Mouse (Mus musculus): ENCODE results near the gene Flnc. TPM values are rescaled to one million over a fixed set of nuclear protein-coding genes. Genes with fewer than 3 reads are reported as not detected.
A peak's percentile ranks its signal among the peaks of the same experiment; 100 is the strongest.

Flnc gene
- polyA plus RNA-seq, 1 experiment from 2014 or later, result 5.1 TPM

GRCm38 (mm10) chr6:29463388-29463787 is 30.3 kb downstream of the Flnc start:
- no peak overlapping the region for H3K9ac ChIP-seq
- no peaks in the 10 kb centered on the region for H3K36me3 ChIP-seq
- ATAC-seq (ENCODE audit: low FRiP score, low read depth), result no peak
- no peaks in the 10 kb centered on the region for H3K9me3 ChIP-seq
- H3K4me1 ChIP-seq (replicated peaks), result peaks cover 1% of the 10 kb centered on the region
- H3K4me2 ChIP-seq, result no peak overlapping the region
- 82% methylated on average over 3 of the region's 3 CpGs for WGBS
- no peaks in the 10 kb centered on the region for H3K27me3 ChIP-seq
- H3K27ac ChIP-seq (replicated peaks), result no peak overlapping the region
- H3K4me3 ChIP-seq, result no peak overlapping the region

- Histone ChIP-seq H3K4me3 (peak within 1 kb of the TSS; percentile 88), H3K4me2 (peak within 1 kb of the TSS; percentile 54), H3K9ac (peak within 1 kb of the TSS; percentile 59), H3K27me3 (0 out of 2 replicates have a peak, but pooled peaks cover 3% of the 10 kb centered on the region), H3K9me3 (no peaks in the 10 kb centered on the region), H3K4me1 (replicated peaks) (peaks cover 11% of the 10 kb centered on the region), H3K27ac (replicated peaks) (peak within 1 kb of the TSS; percentile 88), H3K36me3 (peaks cover 17% of the 10 kb centered on the region)
- WGBS, result under 1% methylated on average over 39 of the region's 39 CpGs
- ATAC-seq (ENCODE audit: low FRiP score, low read depth), result peak; percentile 95
These were observed 34.7 kb downstream of the Flnc start, which contains the start of gene Atp6v1f for GRCm38 (mm10) chr6:29467583-29468354. TSS of gene Atp6v1f (plus strand) at chr6:29467718.

- H3K9me3 ChIP-seq, result no peaks in the 10 kb centered on the region
- peaks cover 6% of the 10 kb centered on the region; the same call in 1 of the 2 replicates for H3K27me3 ChIP-seq
- no peak for ATAC-seq (ENCODE audit: low FRiP score, low read depth)
- peaks cover 11% of the 10 kb centered on the region for H3K4me1 ChIP-seq (replicated peaks)
- 89% methylated on average over 3 of the region's 3 CpGs for WGBS
- H3K27ac ChIP-seq (replicated peaks), result no peak overlapping the region
- peak overlapping the region; percentile 88 for H3K4me3 ChIP-seq
- H3K4me2 ChIP-seq, result peak overlapping the region; percentile 54
- peaks cover 17% of the 10 kb centered on the region for H3K36me3 ChIP-seq
- H3K9ac ChIP-seq, result peak overlapping the region; percentile 59; the same call in 1 of the 2 replicates
These were observed 35.8 kb downstream of the Flnc start for GRCm38 (mm10) chr6:29468851-29469250.

GRCm38 (mm10) chr6:29471137-29471536 is 38.1 kb downstream of the Flnc start, which contains the start of gene Atp6v1fnb:
TSS of gene Atp6v1fnb (plus strand) at chr6:29471437.
- Histone ChIP-seq H3K27ac (replicated peaks) (no peak within 1 kb of the TSS), H3K4me1 (replicated peaks) (peaks cover 11% of the 10 kb centered on the region), H3K9ac (no peak within 1 kb of the TSS), H3K36me3 (peaks cover 17% of the 10 kb centered on the region), H3K27me3 (peaks cover 6% of the 10 kb centered on the region; the same call in 1 of the 2 replicates), H3K9me3 (no peaks in the 10 kb centered on the region), H3K4me3 (no peak within 1 kb of the TSS), H3K4me2 (no peak within 1 kb of the TSS)
- no peak for ATAC-seq (ENCODE audit: low FRiP score, low read depth)
- WGBS, result 91% methylated on average over 4 of the region's 4 CpGs

GRCm38 (mm10) chr6:29473941-29474691 is 41.1 kb downstream of the Flnc start:
- peaks cover 6% of the 10 kb centered on the region; the same call in 1 of the 2 replicates for H3K27me3 ChIP-seq
- H3K4me3 ChIP-seq, result peak overlapping the region; percentile 29
- peaks cover 17% of the 10 kb centered on the region for H3K36me3 ChIP-seq
- ATAC-seq (ENCODE audit: low FRiP score, low read depth), result peak; percentile 84
- 2% methylated on average over 30 of the region's 33 CpGs for WGBS
- no peak overlapping the region for H3K27ac ChIP-seq (replicated peaks)
- H3K4me2 ChIP-seq, result peak overlapping the region; percentile 51
- no peaks in the 10 kb centered on the region for H3K9me3 ChIP-seq
- H3K9ac ChIP-seq, result 0 out of 2 replicates have a peak overlapping the region, but pooled peaks have one; percentile 12
- peaks cover 2% of the 10 kb centered on the region for H3K4me1 ChIP-seq (replicated peaks)

- H3K36me3 ChIP-seq, result peaks cover 16% of the 10 kb centered on the region
- peak overlapping the region; percentile 51; the same call in 1 of the 2 replicates for H3K4me2 ChIP-seq
- WGBS, result 51% methylated on average over 2 of the region's 2 CpGs
- no peak overlapping the region for H3K4me3 ChIP-seq
- no peak overlapping the region for H3K9ac ChIP-seq
- H3K27me3 ChIP-seq, result peaks cover 6% of the 10 kb centered on the region; the same call in 1 of the 2 replicates
- no peak overlapping the region for H3K27ac ChIP-seq (replicated peaks)
- no peak for ATAC-seq (ENCODE audit: low FRiP score, low read depth)
- no peaks in the 10 kb centered on the region for H3K9me3 ChIP-seq
- H3K4me1 ChIP-seq (replicated peaks), result no peaks in the 10 kb centered on the region
These were observed 41.7 kb downstream of the Flnc start for GRCm38 (mm10) chr6:29474736-29475135.

- WGBS, result 93% methylated on average over 13 of the region's 13 CpGs
- H3K27ac ChIP-seq (replicated peaks), result no peak overlapping the region
- ATAC-seq (ENCODE audit: low FRiP score, low read depth), result no peak
These were observed 49.6 kb downstream of the Flnc start for GRCm38 (mm10) chr6:29482691-29483090.

GRCm38 (mm10) chr6:29484716-29485559 is 51.9 kb downstream of the Flnc start:
- Histone ChIP-seq H3K4me1 (replicated peaks) (0 out of 2 replicates have a peak, but pooled peaks cover 6% of the 10 kb centered on the region), H3K9me3 (no peaks in the 10 kb centered on the region), H3K27me3 (peaks cover 3% of the 10 kb centered on the region; the same call in 1 of the 2 replicates), H3K9ac (no peak overlapping the region), H3K4me2 (peak overlapping the region; percentile 60), H3K4me3 (peak overlapping the region; percentile 27), H3K27ac (replicated peaks) (no peak overlapping the region), H3K36me3 (no peaks in the 10 kb centered on the region)
- WGBS, result 8% methylated on average over 26 of the region's 26 CpGs
- peak; percentile 55 for ATAC-seq (ENCODE audit: low FRiP score, low read depth)

More at GRCm38 (mm10) chr6:29482691-29483090, 49.6 kb downstream of the Flnc start:
- Histone ChIP-seq H3K4me1 (replicated peaks) (0 out of 2 replicates have a peak, but pooled peaks cover 6% of the 10 kb centered on the region), H3K9me3 (no peaks in the 10 kb centered on the region), H3K36me3 (no peaks in the 10 kb centered on the region), H3K27me3 (peaks cover 3% of the 10 kb centered on the region; the same call in 1 of the 2 replicates), H3K4me3 (no peak overlapping the region), H3K9ac (no peak overlapping the region), H3K4me2 (no peak overlapping the region)

GRCm38 (mm10) chr6:29485951-29486350 is 52.9 kb downstream of the Flnc start:
- no peaks in the 10 kb centered on the region for H3K36me3 ChIP-seq
- peaks cover 3% of the 10 kb centered on the region; the same call in 1 of the 2 replicates for H3K27me3 ChIP-seq
- no peak overlapping the region for H3K27ac ChIP-seq (replicated peaks)
- H3K9me3 ChIP-seq, result no peaks in the 10 kb centered on the region
- WGBS, result 47% methylated on average over 2 of the region's 2 CpGs
- H3K9ac ChIP-seq, result no peak overlapping the region
- no peak for ATAC-seq (ENCODE audit: low FRiP score, low read depth)
- H3K4me1 ChIP-seq (replicated peaks), result 0 out of 2 replicates have a peak, but pooled peaks cover 6% of the 10 kb centered on the region
- H3K4me2 ChIP-seq, result no peak overlapping the region
- no peak overlapping the region for H3K4me3 ChIP-seq

- no peak for ATAC-seq (ENCODE audit: low FRiP score, low read depth)
- H3K27me3 ChIP-seq, result peaks cover 34% of the 10 kb centered on the region
- H3K27ac ChIP-seq (replicated peaks), result no peak overlapping the region
- no peak overlapping the region for H3K4me2 ChIP-seq
- no peaks in the 10 kb centered on the region; the same call in 1 of the 2 replicates for H3K4me1 ChIP-seq (replicated peaks)
- no peaks in the 10 kb centered on the region for H3K36me3 ChIP-seq
- no peak overlapping the region for H3K4me3 ChIP-seq
- WGBS, result 91% methylated on average over 4 of the region's 4 CpGs
- H3K9ac ChIP-seq, result no peak overlapping the region
- H3K9me3 ChIP-seq, result no peaks in the 10 kb centered on the region
These were observed 61.0 kb downstream of the Flnc start for GRCm38 (mm10) chr6:29494101-29494500.

- no peak for ATAC-seq (ENCODE audit: low FRiP score, low read depth)
- H3K4me2 ChIP-seq, result no peak overlapping the region
These were observed 63.2 kb downstream of the Flnc start for GRCm38 (mm10) chr6:29496270-29496669.

More at GRCm38 (mm10) chr6:29496270-29496669, 63.2 kb downstream of the Flnc start:
- H3K27me3 ChIP-seq, result peaks cover 34% of the 10 kb centered on the region
- H3K9me3 ChIP-seq, result no peaks in the 10 kb centered on the region
- H3K4me1 ChIP-seq (replicated peaks), result no peaks in the 10 kb centered on the region; the same call in 1 of the 2 replicates
- H3K4me3 ChIP-seq, result no peak overlapping the region
- H3K9ac ChIP-seq, result no peak overlapping the region
- WGBS, result 20% methylated on average over 22 of the region's 25 CpGs
- no peaks in the 10 kb centered on the region for H3K36me3 ChIP-seq
- H3K27ac ChIP-seq (replicated peaks), result no peak overlapping the region

Data from hindbrain, embryonic 15.5 days (tissue).